Mouse (Mus musculus): ENCODE data around the gene Ano10. TPM values are rescaled to one million over a fixed set of nuclear protein-coding genes. Genes with fewer than 3 reads are reported as not detected.

Gene Ano10
- total RNA-seq, 4 experiments from 2014 or later, result 75.1 to 96.2 (median 85.1) TPM

DNA sequence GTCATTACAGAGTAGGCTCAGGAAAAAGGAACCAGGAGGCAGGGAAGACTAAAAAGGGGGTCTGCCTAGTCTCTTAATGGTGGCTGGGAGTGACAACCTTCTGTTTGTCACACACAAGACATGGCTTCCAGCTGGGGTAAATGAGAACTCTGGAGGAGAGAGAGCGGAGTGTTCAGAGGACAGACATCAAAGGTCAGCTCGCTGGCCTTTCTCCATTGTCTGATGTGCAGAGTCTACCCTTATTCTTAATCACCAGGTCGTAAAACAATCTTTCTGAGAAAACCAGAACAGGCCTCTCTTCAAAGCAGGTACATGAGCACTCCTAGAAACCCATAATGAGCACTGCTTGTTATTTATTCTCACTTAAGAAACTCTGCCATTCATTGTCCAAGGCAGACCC is 5.8 kb downstream of the Ano10 start:
- no peak for DNase-seq

- DNase-seq, result no peak
Observed at GRCm38 (mm10) chr9:122287526-122287925, 6.7 kb downstream of the Ano10 start.

DNA sequence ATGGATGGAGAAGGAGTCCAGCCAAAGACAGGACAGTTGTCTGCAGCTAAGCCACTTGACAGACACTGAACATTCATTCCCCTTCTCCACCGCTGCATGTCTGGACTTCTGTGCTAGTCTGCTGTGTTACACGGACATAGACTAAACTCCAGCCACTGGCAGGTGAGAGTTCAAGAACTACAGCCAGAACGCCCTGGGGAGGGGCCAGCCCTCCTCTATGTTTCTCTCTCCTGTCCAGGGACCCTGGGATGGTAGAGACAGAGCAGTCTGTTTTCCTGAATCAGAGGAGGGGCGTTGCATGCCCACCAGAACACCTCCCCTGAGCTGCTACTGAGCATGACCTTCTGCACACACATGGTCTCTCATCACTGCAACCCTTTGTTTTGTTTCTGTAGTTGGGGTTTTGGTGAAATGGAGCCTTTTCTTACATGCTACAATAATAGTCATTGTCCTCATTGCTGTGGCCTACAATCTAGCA is 8.4 kb downstream of the Ano10 start:
- DNase-seq, result no peak

DNA sequence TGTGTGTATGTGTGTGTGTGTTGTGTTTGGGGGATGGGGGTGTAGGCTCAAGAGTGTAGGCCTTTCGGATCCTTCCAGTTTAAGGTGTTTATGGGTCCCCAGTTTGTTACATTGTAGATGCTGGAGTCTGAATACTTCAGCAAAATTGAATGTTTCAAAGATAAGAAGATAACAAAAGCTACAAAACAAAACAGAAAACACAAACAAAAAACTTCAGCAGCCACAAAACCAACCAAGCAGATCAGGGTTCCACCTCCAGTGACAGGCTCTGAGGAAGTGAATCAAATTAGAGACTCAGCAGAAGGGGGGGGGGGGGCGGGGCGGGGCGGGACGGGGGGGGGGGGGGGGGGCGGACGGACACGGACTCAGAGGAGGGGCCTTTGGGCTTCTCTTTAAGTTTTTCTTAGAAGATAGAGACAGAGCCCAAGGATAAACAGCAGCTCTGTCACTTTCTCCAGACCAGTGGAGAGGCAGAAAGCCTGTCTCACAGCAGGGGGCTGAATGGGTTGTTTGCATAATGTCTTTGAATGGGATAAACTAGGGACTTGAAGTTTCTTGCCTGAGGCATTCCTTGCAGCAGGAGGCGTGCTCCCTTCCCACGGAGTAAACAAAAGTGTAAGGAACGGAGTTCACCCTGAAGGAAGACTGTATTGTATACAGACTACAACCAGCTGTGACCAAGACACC is 8.9 kb downstream of the Ano10 start:
- no peak for DNase-seq

- no peak for DNase-seq
Observed at GRCm38 (mm10) chr9:122284696-122285095, 9.5 kb downstream of the Ano10 start.

GRCm38 (mm10) chr9:122281004-122281403 is 13.2 kb downstream of the Ano10 start:
- DNase-seq, result no peak

GRCm38 (mm10) chr9:122276665-122277064 is 17.6 kb downstream of the Ano10 start:
- DNase-seq, result no peak

GRCm38 (mm10) chr9:122276134-122276533 is 18.1 kb downstream of the Ano10 start:
- DNase-seq, result no peak

DNA sequence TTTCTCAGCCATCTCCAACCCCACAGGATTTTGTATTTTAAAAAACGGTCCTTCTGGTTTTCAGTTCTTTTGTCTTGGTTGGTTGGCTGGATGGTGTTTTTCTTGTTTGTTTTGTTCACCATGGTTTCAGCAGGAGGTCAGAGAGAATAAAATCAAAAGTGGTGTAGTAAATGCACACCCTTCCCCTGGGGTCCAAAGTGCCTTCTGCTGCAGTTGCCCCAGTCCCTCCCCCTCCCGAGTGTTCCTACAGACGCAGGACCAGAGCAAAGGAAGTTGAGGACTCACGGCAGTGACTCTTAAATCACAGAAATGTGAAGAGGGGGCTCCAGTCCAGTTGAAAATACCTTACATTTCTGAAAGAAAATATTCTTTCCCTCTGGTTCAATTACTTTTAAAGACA is 19.9 kb downstream of the Ano10 start:
- DNase-seq, result no peak

DNA sequence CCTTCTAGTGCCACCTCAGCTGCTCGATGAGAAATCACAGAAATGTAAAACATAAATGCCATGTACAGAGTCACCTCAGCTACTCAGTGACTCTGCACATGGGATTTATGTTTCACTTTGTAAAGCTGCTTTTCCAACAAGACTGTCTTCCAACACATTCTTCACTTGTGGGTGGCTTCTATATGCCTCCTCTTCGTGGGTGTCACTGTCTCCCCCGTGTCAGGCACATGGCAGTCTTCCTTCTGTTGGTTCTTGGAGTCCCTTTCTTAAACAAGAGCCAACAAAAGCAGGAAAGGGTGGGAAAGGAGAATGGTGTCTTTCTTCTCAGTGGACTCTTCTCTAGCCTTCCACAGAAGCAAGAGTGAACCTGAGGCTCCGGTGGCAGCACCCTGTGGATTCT is 20.3 kb downstream of the Ano10 start:
- DNase-seq, result no peak

DNA sequence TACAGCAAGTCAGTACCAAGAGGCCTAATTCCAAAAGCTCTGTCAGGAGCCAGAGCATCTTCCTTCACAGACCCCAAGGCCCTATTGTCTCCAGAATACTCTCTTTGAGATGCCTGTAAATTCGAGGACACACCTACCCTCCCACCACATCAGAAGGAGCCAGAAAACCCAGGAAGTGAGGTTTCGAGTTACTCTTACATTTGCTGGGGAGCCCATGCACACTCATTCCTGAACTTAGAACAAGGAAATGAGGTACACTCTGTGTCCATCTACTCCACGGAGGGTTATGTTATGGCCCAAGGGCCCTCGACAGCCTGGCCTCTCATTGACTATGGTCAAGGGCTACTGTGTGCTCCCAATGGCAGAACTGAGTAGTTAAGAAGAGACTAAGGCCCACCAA is 22.4 kb downstream of the Ano10 start:
- DNase-seq, result no peak

GRCm38 (mm10) chr9:122271318-122271717 is 22.9 kb downstream of the Ano10 start:
- DNase-seq, result no peak

- DNase-seq, result no peak
Observed at GRCm38 (mm10) chr9:122270913-122271312, 23.3 kb downstream of the Ano10 start.

DNA sequence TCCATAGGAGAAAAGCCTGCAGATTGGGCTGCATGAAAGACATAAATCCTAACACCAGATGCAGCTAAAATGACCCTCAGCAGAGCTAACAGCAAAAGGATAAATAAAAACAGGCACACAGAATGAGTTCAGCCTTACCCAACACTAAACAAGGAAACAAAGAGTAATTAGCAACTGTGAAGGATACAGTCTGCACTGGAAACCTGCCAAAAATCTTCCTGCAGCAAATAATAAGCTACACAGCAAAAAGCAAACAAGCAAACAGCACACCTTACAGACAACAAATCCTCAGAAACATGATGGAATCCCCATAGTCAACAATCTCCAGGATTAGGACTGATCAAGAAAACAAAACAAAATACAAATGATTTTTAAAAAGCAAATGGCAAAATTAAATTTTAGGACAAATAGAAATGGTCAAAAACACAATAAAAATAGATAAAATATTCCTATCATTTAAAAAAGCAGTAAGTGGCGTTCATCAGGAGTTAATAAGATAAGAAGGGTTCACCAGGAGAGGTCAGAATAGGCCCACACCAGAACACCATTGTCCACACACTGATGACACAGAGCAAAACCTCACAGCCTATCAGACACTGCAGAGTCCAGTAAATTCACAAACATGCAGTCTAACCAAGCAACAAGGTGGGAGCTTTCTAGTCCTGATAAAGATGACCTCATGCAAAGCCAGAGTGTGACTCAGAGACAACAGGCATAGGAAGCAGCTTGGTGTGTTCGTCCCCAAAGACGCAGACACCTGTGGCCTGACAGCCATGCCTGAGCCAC is 24.8 kb downstream of the Ano10 start:
- no peak for DNase-seq

GRCm38 (mm10) chr9:122265526-122266210 is 28.6 kb downstream of the Ano10 start:
- DNase-seq, result peak; percentile 31

GRCm38 (mm10) chr9:122263140-122263539 is 31.1 kb downstream of the Ano10 start:
- DNase-seq, result no peak

DNA sequence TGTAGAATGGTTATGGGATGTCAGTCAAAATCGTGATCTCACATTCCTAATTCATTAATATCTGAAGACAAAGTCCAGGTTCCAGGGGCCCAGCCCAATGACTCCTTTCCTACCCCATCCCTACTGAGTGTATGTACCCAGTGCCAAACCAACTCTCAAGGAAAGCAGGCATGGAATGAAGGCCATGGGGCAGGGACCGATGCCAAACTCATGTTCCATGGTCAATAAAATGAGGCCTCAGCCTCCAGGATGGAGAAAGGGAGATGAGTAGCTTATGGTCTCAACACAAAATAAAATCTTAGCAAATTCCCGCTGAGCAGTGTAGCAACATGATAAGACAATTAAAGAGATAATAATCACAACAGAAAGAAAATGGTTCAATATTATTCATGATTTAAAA is 39.8 kb downstream of the Ano10 start:
- DNase-seq, result peak; percentile 44

- DNase-seq, result no peak
Observed at GRCm38 (mm10) chr9:122252113-122252512, 42.1 kb downstream of the Ano10 start.

GRCm38 (mm10) chr9:122248168-122248567 is 46.1 kb downstream of the Ano10 start:
- DNase-seq, result no peak

GRCm38 (mm10) chr9:122247430-122248027 is 46.7 kb downstream of the Ano10 start:
- peak; percentile 39 for DNase-seq

DNA sequence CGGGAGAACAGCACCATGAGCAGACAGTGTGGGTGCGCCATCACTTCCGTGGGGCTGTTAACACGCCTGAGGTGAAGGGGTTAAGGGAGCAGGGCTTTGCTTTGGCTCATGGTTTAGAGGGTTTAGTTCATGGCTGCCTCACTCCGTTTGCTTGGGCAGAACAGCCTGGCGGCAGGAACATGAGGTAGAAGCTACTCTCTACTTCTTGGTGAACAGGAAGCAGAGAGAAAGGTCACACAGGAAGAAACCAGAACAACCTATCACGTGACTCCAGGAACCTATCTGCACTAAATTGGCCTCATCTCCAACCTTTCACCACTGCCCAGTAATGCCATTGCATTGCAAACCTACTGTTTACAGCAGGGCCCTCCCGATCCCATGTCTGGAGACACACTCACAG is 48.3 kb downstream of the Ano10 start:
- DNase-seq, result no peak

GRCm38 (mm10) chr9:122245471-122245870 is 48.8 kb downstream of the Ano10 start:
- peak; percentile 35 for DNase-seq

DNA sequence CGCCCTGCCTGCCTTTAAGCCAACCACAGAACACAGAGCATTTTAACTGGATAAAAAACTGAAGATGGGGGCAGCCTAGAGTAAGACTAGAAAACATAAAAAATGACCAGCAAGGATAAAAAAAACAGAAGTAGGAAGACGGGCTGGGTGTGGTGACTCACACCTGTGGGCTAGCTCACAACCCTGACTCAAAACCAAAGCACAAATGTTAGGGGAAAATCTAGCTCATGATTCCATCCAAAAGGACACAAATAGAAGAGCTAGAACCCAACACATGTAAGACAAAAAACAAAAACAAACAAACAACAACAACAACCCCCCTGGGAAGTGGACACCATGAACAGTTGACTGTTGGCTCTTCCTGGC is 49.4 kb downstream of the Ano10 start:
- DNase-seq, result no peak

All from adrenal gland, adult 8-10 months (tissue).